Mouse (Mus musculus): ENCODE results near the gene Vmn2r10. TPM values are rescaled to one million over a fixed set of nuclear protein-coding genes. Genes with fewer than 3 reads are reported as not detected.

The Vmn2r10 gene
- polyA plus RNA-seq (2012; rRNA removed) = not detected in 2 replicates

DNA sequence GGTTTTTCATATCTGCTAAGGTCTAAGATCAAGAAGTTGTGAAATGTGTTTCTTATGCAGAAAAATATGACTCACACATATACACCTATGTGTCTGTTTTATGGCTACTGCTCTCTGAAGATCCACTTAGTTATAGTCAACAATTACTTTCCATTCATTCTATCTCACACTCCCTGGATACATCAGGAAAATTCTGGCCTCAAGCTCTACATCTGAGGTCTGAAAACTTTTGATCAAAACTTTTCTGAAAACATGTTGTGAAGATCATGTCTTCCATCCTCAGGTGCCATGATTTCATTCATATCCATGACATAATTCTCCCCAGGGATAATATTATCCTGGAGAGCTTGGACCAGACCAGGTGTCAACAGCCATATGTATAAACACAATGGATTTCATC lies at the start of gene Vmn2r10:
Gene Vmn2r10, minus strand, starts transcription at position 101 of the 400 bp plus-strand sequence.

Other genes starting within 250 kb of the Vmn2r10 start
- gene Rnf212, start 231.5 kb downstream of the Vmn2r10 start, polyA plus RNA-seq (2012; rRNA removed) = 0.60 and 1.1 TPM in 2 replicates
- gene Tmed11, start 211.2 kb downstream of the Vmn2r10 start, polyA plus RNA-seq (2012; rRNA removed) = not detected in 2 replicates
- not detected in 2 replicates for gene Vmn2r8, start 197.7 kb downstream of the Vmn2r10 start, polyA plus RNA-seq (2012; rRNA removed)
- not detected in 2 replicates for gene Vmn2r9, start 153.9 kb downstream of the Vmn2r10 start, polyA plus RNA-seq (2012; rRNA removed)
- gene Vmn2r11, start 53.0 kb upstream of the Vmn2r10 start, polyA plus RNA-seq (2012; rRNA removed) = not detected in 2 replicates
- gene Vmn2r12, start 91.4 kb upstream of the Vmn2r10 start, polyA plus RNA-seq (2012; rRNA removed) = not detected in 2 replicates
- gene Vmn2r13, start 185.7 kb upstream of the Vmn2r10 start, polyA plus RNA-seq (2012; rRNA removed) = not detected in 2 replicates
- gene Vmn2r14, start 218.2 kb upstream of the Vmn2r10 start, polyA plus RNA-seq (2012; rRNA removed) = not detected in 2 replicates

Data from central nervous system, embryonic 11.5 days (tissue).